Mouse (Mus musculus) adrenal gland, adult 18-20 months (tissue): ENCODE data around the gene Ube2j1. TPM values are rescaled to one million over a fixed set of nuclear protein-coding genes. Genes with fewer than 3 reads are reported as not detected.

Source experiments
- DNase-seq, 2 experiments: peaks; one replicate each; pipeline ENCODE4 v3.0.0; 2021 to 2022; ENCODE audit warnings: low spot score in 2 of 2
- total RNA-seq, 2 experiments: library from RNA; stranded (reverse); gene quantifications; 1 replicate in 1 of 2; 2 replicates in 1 of 2; pipeline ENCODE4 v1.2.3; 2021

Gene Ube2j1
- total RNA-seq, 2 experiments from 2014 or later: 69.9 to 77.8 TPM

GRCm38 (mm10) chr4:33010078-33010477 lies 21.1 kb upstream of the Ube2j1 start:
- no peak for DNase-seq

GRCm38 (mm10) chr4:33012484-33012883 lies 18.7 kb upstream of the Ube2j1 start:
- DNase-seq: no peak

DNA sequence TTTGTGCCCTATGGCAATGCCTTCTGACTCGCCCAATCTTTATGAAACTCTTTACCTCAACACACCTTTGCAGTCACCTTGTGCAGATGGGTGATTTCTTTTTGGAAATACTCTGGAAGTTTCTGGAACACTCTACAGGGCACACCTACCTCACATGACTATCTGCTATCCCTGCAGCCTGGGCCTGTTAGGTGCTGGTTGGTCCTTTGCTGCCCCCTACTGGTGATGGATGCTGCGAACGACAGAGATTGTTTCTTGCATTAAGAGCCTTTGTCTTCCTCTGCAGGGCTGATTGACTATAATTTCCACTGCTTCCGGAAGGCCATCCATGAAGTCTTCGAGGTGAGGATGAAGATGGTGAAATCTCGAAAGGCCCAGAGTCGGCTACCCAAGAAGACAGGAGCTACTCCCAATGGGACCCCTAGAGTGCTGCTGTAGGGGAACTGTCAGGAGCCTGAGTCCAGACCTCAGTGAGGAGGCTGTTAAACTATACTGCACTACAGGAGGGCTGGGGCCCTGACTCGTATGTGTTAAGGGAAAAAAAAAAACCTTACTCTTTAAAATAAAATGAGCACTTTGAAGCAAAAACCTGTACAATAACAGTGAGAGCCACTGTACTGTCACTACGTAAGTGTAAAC lies 12.7 kb upstream of the Ube2j1 start:
- DNase-seq: peak; percentile 86 to 88

DNA sequence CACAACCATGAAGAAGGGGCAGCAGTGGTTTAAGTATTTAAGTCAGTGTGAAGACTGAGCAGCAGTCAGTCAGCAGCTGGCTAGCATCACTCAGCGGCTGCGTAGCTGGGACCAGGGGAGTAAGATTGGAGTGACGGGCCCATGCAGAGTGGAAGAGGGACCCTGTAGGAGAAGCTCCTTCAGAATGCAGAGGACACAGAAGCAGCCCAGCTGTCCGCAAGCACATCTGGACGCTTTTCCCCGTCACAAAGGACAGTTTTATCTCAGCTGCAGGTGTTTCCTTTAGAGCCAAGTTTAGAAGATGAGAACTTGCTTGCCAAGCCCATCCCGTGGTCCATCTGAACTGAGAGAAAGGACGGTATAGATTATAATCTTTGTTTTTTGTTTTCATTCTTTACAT lies 6.8 kb upstream of the Ube2j1 start:
- no peak for DNase-seq

DNA sequence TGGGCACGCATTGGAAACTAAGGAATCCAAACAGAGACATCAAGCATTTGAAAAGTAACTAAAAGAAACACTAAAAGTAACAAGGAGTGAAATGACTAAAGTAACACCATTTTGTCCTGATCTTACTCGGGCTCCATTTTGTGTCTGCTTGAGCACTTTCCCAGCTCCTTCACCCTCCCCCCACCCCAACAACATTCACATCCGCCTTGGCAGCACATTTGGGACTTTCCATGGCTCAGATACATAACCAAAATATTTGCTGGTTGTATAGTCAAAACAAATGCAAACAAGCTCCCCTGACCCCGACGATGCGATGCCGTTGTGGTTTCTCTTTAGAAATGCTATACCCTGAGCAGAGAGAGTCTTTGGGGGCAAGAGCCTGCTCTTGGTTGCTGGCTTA lies 2.1 kb upstream of the Ube2j1 start:
- no peak for DNase-seq

DNA sequence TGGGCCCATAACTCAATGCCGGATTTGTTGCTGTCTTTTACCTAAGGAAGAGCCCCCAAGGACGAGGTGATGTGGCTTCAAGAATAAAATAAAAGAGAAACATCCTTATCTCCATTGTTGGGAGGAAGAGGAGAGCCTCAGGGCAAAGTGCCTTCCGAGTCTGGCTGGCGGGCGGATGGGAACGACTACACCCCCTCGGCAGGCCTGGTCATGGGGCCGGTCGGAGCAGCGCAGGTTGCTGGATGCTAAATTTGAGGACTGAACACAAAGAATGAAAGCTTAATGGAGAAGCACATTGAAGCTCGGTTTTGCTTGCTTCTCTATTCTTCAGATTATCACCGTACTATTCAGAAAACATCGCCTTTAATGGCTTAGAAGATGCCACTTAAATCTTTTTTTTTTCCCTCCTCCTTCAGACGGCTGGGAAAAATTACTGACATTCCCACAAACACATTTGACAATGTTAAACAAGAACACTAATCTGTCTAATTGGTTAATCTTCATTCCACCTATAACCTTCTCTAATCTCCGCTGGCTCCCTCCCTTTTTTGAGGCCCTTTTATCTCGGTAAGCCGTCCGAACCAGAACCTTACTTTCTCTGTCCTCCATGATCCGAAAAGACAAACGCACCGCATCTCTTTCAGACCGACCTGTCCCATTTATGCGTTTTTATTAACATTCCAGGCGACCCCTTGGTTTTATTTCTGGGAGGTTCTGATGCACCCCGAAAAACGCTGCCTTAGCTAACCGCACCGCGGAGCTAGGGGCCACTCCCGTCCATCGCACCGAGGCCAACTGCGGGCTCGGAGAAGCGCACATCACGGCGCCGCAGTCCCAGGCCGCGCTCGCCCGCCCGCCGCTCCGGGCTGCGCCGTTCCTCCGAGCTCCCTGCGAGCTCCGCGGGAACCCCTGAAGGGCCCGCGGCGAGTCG lies 687 bp upstream of the Ube2j1 start:
- peak in 1 of 2 experiments; percentile 3 for DNase-seq

- no peak for DNase-seq
These were observed 829 bp downstream of the Ube2j1 start for GRCm38 (mm10) chr4:33032045-33032444.

DNA sequence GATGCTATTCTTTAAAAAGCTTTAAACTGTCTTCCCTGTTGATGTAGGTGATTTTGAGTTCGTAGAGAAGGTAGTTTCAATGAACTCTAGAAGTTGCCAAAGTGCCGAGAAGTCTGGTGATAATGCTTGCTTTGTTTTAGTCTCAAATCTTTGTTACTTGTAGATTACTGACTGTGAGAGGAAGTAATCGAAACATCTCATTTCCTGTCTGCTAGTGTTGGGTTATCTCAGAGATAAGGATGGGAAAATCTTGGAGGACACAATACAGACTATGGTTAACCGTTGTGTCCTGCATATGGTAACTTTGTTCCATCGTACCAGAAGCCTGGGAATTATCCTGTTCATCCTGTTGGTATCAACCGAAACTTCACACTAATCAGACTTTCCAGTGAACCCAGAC lies 2.3 kb downstream of the Ube2j1 start:
- DNase-seq: no peak

DNA sequence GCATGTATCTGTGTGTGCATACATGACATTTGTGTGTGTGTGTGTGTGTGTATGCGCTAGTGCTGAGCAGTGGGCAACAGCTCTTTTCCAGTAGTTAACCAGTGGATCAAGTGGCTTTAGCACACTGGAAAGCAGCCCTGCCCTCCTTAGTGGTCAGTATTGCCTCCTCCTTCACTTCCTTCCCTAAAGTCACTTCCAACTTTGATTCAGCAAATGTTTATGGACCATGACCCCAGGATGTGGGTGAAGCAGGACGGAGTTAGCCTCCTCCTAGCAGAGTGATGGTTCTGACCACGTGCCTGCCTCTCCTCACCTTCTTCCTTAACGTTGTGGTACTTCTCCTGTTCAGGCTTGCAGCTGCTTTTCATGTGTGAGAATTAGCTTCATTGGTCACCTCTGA lies 8.6 kb downstream of the Ube2j1 start:
- DNase-seq: no peak

- no peak for DNase-seq
These were observed 18.4 kb downstream of the Ube2j1 start for GRCm38 (mm10) chr4:33049601-33050000.

DNA sequence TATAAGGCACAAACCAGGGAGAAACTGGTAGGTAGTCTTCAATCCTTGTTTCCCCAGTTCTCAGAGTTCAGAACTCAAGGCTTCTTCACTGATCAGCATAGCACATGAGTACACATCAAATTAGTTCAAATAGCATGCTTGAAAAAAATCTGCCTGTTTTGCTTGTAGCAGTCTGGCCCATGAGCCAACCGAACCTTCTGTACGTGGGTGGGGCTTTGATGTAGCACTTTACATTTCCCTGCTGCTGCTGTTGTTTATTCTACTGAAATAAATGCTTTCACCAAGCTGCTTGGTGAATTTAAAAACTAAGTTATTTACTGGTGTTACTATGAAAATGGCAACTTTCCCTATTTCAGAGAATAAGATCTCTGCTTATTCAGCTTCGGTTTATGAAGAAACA lies 20.8 kb downstream of the Ube2j1 start:
- DNase-seq: no peak

DNA sequence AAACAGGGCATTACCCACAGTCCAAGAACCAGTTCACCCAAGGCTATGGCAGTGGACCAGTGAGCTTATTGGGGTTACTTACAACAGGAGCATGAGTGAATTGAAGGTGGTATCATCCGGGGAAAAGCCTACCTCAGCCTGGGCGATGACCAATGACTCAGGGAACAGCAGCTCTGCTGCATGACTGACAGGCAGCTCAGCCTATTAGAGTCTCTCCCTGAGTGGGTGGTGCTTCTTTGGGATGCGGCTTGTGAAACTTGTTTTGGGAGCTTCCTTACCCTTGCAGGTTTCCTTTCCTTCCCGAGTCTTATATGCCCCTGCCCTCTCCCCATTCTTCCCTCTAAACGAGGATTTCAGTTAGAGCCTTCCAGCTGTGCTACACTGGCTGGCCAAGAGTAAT lies 21.4 kb downstream of the Ube2j1 start:
- no peak for DNase-seq

- DNase-seq: no peak
These were observed 23.2 kb downstream of the Ube2j1 start for GRCm38 (mm10) chr4:33054426-33054825.

DNA sequence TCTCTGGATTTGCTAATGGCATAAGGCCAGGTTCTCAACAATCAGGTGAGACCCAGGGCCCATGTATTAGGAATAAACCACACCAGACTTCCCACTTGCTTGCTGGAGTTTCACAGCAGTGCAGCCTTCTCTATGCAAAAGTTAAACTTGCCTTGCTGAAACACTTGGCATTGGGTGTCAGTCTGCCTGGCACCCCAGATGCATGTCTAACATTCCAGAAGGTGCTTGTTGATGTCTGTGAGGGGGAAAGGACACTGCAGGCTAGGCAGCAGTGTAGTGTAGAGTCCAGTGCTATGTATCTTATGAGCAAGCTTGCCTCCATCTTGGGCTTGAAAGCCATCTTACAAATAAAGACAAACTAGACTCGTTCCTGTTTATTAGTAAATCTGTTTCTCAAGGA lies 25.1 kb downstream of the Ube2j1 start:
- no peak for DNase-seq

GRCm38 (mm10) chr4:33057890-33058687 lies 26.9 kb downstream of the Ube2j1 start:
- DNase-seq: no peak

DNA sequence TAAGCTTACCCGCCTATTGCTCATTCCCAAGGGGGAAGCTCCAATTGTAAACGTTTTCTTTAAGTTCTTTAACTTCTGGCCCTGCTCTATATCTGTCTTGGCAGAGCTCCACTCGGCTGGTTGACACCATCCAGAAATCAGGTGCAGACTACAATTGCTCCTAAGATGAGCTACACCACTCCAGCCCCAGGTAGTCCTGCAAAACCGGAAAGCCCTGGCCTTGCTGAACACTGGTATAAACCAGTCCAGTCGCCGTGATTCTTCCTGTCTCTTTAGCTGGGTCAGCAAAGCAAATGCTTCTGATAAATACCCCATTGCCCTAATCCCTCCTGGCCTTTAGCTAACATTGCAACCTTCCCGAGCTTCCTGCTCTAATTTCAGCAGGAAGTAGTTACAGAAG lies 29.9 kb downstream of the Ube2j1 start:
- DNase-seq: no peak

GRCm38 (mm10) chr4:33062981-33063380 lies 31.8 kb downstream of the Ube2j1 start, which contains the start of gene Gabrr2:
Gene Gabrr2, plus strand, starts transcription at chr4:33062999.
- DNase-seq: no peak

DNA sequence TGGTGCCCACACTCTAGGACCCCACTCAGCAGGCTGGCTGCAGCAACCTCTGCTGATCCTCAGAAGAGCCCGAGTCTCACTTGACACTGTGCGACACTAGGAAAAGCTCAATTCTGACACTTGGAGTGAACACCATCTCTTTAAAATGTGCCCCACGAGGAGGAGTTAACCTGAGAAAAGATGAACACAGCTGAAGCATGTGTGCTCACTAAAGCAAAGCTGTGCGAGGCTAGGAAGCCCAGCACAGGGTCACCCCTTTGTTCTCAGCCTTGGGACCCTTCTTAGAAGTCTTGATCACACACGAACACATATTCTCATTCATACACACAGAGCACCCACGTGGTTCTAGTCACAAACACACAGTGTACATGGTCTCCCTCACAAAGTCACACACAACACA lies 33.8 kb downstream of the Ube2j1 start:
- DNase-seq: no peak

DNA sequence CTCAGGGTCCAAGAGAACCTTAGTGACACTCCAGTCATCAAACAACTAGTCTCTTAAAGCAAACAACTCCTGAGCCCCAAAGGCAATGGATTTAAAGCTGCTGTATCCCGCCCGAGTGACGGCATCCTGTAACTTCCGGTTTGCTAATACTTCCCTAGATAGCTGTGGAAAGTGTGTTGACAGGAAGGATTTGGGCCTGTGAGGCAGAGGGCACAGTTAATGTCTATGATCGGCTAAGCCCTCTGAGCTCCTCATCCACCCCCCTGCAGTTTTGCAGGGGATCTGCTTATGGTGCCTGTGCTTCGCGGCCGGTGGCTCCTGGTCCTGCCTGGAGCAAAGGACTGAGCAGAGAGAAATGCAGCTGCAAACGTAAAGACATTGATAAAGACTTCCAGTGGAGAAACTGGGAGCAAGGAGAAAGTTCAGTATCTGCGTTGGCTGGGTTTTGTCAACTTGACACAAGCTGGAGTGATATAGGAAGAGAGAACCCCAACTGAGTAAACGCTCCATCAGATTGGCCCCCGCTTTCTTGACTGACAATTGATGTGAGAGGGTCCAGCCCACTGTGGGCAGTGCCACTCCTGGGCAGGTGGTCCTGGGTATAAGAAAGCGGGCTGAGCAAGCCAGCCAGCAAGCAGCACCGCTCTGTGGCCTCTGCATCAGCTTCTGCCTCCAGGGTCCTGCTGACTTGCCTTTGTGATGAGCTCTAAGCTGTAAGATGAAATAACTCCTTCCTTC lies 35.2 kb downstream of the Ube2j1 start:
- DNase-seq: no peak

DNA sequence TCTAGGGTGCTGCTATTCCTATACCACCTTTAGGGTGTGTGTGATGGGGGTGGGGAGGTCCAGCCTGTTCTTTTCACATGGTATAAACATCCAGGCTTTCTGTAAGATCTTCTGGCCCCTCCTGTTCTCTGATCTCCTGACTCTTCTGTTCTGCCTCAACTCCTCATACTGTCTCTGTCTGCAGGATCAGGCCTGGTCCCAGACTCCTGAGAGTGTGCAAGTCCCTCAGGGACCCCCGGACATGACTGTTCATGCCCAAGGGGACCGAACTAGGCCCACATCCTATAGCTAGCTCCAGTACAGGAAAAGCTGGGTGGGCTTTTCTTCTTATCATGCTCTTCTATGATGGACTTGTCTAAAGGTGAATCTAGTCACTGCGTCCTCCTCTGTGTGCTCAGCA lies 36.1 kb downstream of the Ube2j1 start:
- DNase-seq: no peak

DNA sequence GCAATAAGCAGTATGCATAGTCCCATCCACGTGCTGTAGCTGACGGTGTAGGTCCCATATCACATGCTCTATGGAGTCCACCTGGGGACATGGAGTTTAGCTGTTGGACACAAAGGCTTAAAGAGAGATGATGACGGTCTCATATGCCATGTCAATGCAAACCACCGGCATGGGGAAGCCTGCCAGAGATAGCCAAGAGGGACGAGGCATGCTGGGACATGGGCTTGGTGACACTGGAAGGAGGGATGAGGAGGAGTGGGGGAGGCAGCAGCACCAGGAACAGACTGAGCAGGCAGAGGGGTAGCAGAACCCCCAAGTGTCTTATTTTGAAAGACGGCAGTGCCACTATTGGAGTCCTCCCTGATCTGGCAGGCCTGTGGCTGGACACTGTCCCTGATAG lies 36.6 kb downstream of the Ube2j1 start:
- DNase-seq: no peak
